Mouse (Mus musculus) right cerebral cortex, adult 2 months (tissue): ENCODE results near the gene Csf2rb2.
"Not testable (repeated sequence)": the region's sequence is repeated elsewhere in the genome, so short reads cannot be mapped to it uniquely, and the experiment has no call there.

Source experiments
- DNase-seq, 2 experiments: peaks; one replicate each; pipeline ENCODE4 v3.0.0; 2021 to 2022; ENCODE audit warnings: low spot score in 2 of 2

Gene Csf2rb2

DNA sequence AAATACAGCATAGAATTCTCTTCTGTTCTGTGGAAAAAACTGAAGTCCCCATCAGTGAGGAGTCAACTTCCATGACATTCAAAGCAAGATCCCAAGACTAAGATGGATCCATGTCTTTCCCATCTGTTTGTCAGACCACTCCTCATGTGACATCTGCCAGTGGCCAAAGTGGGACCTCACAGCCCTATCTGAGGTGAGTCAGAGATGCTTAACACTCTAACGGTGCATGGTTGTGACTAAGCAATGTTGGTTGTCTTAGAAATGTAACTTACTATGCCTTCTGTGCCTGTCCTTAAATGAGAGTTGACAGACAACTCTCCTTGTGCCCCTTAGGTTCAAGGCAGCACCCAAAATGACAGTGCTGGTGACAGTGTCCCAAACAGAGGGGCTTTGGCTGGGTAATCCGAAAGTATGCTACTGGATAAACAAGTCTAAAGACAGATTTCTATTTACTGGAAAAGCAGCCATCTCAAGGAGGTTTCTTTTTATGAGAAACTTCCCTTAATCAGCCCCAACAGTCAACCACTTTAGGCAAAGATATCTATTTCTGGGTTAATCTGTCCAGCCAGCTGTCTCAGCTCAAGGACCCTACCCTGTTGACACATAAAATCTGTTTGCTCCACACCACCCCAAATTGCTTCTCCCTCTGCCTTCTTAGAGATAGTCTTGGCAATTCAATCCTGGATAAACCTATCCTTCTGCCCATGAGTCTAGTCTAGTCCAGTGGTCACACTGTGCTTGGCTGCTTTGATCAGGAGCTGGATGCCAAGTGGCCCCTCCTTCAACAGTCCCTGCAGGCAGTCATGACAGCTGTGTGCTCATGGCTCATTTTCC is 13.0 kb upstream of the Csf2rb2 start:
- DNase-seq, result not testable (repeated sequence)

- not testable (repeated sequence) for DNase-seq
Measured at GRCm38 (mm10) chr15:78313659-78314058, 8.1 kb upstream of the Csf2rb2 start.

- DNase-seq, result not testable (repeated sequence)
Measured at GRCm38 (mm10) chr15:78312421-78313233, 7.1 kb upstream of the Csf2rb2 start.

DNA sequence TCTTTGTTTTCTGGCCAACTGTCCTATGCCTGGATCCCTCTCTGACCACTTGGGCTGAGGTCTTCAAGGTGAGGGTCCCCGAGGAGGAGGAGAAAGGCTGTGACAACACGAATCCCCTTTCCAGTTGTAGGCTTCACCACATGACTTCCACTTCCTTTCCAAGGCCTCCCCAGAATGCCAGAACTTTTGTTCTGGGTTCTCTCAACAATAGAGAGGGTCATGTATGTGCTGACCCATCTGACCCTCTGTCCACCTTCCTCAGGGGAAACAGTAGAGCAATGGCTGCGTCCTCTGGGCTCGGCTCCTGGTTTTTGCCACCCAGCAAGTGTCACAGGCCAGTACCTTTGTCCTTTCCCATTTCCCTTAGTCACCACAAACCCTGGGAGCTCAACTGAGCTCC is 5.5 kb upstream of the Csf2rb2 start:
- no peak for DNase-seq

DNA sequence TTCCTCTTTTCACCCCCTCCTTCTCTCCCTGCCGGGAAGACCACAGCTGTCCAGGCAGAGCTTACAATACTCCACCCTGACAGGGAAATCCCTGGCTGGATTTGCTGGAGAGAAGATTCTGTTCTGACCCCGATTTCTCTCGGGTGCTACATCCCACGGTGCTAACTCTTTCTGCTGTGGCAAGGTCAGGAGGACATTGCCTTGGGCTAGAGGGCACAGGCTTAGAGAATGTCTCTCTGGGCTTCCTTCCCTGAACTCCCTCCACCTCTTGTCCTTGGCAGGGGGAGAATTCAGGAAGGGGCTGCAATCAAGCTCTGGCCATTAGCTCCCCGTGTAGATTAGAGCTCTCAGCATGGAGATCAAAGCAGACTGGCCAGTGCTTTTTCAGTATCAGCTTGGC is 4.3 kb upstream of the Csf2rb2 start:
- DNase-seq, result no peak

DNA sequence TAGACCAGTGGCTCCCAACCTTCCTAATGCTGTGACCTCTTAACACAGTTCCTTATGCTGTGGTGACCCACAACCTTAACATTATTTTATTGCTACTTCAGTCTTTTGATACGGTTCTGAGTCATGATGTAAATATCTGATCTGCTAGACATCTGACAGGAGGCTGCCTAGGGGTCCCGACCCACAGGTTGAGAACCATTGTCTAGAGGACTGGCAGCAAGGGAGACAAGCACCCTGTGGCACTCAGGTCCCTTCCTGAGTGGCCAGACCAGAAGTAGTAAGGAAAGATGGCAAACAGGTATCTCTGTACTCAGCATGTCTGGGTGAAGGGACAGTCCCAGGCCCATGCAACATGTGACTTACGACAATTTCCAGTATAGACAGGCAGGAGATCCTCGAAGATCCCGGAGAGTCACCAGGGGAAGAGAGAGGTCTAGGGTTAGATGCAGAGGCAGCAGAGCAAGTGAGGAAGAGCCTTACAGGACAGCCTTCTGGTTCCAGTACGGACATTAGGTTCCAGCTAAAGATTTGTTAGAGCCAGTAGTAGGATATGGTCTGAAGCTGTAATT is 1.8 kb downstream of the Csf2rb2 start:
- no peak for DNase-seq

- no peak for DNase-seq
Measured at GRCm38 (mm10) chr15:78302718-78303117, 2.8 kb downstream of the Csf2rb2 start.

DNA sequence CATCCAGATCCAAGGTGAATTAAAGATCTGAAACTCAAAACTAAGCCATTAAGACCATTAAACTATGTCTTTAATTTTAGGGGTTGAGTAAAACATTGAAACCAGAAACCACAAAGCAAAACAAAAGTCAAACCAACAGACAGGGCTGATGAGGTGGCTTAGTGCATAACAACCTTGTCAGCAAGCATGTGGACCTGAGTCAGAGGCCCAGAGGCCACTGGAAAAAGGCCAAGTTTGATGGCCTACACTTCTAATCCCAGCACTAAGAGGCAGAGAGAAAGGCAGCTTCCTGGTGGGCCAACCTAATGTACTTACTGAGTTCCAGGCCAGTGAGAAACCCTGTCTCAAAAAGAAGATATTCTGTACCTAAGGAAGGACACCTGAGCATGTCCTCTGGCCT is 4.7 kb downstream of the Csf2rb2 start:
- DNase-seq, result no peak

DNA sequence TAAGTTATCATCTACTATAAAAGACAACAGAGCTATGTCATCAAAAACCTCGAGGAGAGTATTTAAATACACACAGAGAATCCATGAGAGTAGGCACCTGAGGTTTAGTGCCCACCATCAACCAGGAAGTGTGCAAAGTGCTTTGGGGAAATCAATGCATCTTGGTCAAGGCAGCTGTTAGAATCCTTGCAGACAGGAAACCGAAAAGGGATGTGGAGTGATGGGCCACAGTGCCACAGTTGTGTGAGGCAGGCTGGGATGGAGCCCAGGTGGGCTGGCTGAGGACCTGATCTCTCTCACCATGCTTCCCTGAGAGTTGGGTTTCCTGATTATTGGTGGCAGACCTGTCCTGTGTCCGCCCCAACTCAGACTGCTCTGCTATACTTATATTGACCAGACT is 5.9 kb downstream of the Csf2rb2 start:
- DNase-seq, result no peak

- no peak for DNase-seq
Measured at GRCm38 (mm10) chr15:78298558-78298957, 7.0 kb downstream of the Csf2rb2 start.

GRCm38 (mm10) chr15:78293716-78294115 is 11.8 kb downstream of the Csf2rb2 start:
- DNase-seq, result no peak

- DNase-seq, result not testable (repeated sequence)
Measured at GRCm38 (mm10) chr15:78293228-78293627, 12.3 kb downstream of the Csf2rb2 start.

DNA sequence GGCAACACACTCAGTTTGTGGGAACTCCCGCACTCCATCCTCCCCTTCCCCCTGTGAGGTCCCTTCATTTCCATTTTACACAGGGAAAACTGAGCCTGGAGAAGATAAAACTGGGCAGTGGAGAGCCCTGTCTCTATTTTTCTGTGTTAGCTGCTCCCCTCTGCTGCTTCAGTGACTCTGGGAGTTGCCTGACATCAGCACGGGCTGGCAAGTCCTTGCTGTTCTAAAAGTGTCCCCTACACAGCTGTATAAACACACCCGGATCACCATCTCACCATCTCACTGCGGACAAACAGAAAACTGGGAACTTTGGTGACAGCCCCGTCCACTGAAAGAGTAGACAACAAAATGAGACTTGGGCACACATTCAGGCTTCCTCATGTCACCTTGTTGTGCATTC is 15.7 kb downstream of the Csf2rb2 start:
- not testable (repeated sequence) for DNase-seq

GRCm38 (mm10) chr15:78287941-78288340 is 17.6 kb downstream of the Csf2rb2 start:
- DNase-seq, result no peak

DNA sequence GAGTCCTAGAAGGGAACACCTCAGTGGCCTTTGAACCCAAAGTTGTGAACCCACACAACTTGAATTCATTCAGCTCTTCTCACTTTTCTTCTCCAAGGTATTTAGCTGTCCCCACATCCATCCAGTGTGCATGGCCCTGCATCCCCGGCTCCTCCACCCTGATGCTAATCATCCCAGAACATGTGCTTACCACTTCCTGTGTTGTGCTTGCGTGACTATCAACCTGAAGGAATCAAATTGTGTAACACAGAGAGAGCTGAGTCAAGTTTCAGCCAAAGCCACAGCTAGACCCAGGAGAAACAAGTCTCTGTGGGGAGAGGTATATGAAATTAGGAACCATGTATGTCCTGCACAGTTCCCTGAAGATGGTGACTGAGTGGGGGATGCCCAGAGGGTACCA is 27.2 kb downstream of the Csf2rb2 start:
- no peak for DNase-seq

GRCm38 (mm10) chr15:78271208-78271607 is 34.3 kb downstream of the Csf2rb2 start:
- no peak for DNase-seq

DNA sequence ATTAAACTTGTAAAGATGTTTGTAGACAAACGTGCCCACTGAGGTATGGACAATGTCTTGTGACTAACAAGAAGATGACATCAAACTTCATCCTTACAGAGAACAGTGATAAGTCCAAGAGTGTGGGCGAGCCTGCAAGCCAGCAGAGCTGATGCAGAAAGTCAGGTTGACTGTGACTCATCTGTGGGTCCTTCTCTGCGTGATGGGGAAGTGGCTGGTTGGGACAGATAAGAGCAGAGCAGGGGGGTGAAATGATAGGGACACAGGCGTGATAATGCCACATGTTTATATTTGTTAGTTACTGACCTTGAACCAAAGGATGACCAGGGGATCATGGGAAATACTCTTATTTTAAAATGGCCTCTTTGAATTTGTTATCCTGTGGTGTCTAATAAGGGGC is 37.7 kb downstream of the Csf2rb2 start:
- DNase-seq, result peak; percentile 25 to 36

GRCm38 (mm10) chr15:78267441-78267840 is 38.1 kb downstream of the Csf2rb2 start:
- DNase-seq, result no peak

DNA sequence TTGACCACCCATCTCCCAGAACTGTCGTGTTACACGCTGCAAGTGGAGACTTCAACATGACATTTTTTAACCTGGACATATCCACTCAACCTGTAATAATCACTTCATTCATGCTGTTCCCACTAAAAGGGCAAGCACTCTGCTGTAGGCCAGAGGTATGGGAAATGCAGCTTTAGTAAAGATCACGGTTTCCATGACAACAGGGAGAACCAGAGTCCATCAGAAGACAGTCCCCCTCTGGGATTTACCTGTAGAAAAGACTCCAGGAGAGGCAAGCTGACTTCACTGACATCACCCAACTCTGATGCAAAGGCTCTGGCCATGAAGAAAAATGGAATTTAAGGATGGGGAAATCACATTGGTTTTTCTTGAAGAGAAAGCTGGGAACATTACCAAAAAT is 42.2 kb downstream of the Csf2rb2 start:
- no peak for DNase-seq

- DNase-seq, result no peak
Measured at GRCm38 (mm10) chr15:78260668-78261333, 44.7 kb downstream of the Csf2rb2 start.

- no peak for DNase-seq
Measured at GRCm38 (mm10) chr15:78258246-78258865, 47.2 kb downstream of the Csf2rb2 start.
